Mouse (Mus musculus): ENCODE data around the gene Olfr56.

DNA sequence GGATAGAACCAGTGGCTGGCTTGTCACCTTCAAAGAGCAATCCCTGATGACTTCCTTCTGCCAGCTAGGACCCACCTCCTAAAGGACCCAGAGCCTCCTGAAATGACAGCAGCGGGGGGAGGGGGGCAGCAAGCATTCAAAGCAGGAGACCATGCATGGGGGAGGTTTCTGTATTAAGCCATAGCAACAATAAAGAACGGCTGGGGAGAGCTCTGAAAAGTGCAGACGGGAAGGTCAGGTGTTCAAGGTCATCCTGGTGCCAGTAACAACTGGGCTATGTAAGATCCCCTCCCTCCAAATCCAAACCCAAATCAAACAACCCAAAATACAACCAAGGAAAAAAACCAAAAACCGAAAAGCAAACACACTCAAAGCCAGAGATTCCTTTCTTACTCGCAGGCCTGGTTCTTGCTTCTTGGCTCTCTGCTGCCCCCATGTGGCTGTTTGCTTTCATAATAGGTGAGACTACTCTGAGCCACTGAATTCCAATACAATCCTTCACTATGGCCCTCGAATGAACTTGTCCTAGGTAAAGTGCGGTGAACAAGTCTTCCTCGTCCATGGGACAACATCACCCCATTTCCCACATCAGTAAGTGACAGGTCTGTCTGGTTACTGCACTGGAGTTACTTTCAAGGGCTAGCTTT is 124.5 kb downstream of the Olfr56 start:
- peak; percentile 56 for TF ChIP-seq CTCF (IDR thresholded peaks at IDR 0.05; ENCODE audit: control insufficient read depth, insufficient read depth, insufficient read length)
- no peak for TF ChIP-seq MAX (IDR thresholded peaks at IDR 0.05)
- no peak for TF ChIP-seq MYOD1 (IDR thresholded peaks at IDR 0.05; ENCODE audit: control insufficient read depth, insufficient read length, low read depth)
- no peak for TF ChIP-seq USF1 (IDR thresholded peaks at IDR 0.05; ENCODE audit: low read depth)
- no peak for TF ChIP-seq MYOG (IDR thresholded peaks at IDR 0.05; ENCODE audit: control insufficient read depth, extremely low read depth, insufficient read length)
- no peak for TF ChIP-seq CEBPB (IDR thresholded peaks at IDR 0.05; ENCODE audit: low read depth)
- no peak for TF ChIP-seq FOSL1 (IDR thresholded peaks at IDR 0.05; ENCODE audit: insufficient read depth, low read length, poor library complexity, severe bottlenecking)

Measured in C2C12 (cell line).